Mouse (Mus musculus): ENCODE data around the gene Lig3. TPM values are rescaled to one million over a fixed set of nuclear protein-coding genes. Genes with fewer than 3 reads are reported as not detected.

Gene Lig3
- polyA plus RNA-seq (2015; fragmentation: Nextera tagmentation; extraction: Ambion mirVana): 6.6 and 8.4 TPM in 2 replicates

GRCm38 (mm10) chr11:82780983-82781903, at the start of gene Lig3:
Gene Lig3 (plus strand): TSS chr11:82781108.
- WGBS (ENCODE audit: insufficient replicate concordance): under 1% methylated on average over 82 of the region's 90 CpGs
- H3K9me3 ChIP-seq (replicated peaks): no peaks in the 10 kb centered on the region
- 0 out of 2 replicates have a peak, but pooled peaks cover 21% of the 10 kb centered on the region for H3K36me3 ChIP-seq (replicated peaks)
- peak within 1 kb of the TSS; percentile 74 for H3K4me2 ChIP-seq
- peak within 1 kb of the TSS; percentile 83 for H3K27ac ChIP-seq (replicated peaks)
- peak within 1 kb of the TSS; percentile 97 for H3K4me3 ChIP-seq (replicated peaks)
- H3K9ac ChIP-seq: peak within 1 kb of the TSS; percentile 91
- ATAC-seq (ENCODE audit: insufficient read depth): peak; percentile 92
- H3K4me1 ChIP-seq (replicated peaks): peaks cover 42% of the 10 kb centered on the region
- H3K27me3 ChIP-seq: no peaks in the 10 kb centered on the region

GRCm38 (mm10) chr11:82734227-82734626, 46.7 kb upstream of the Lig3 start:
- Histone ChIP-seq H3K27ac (replicated peaks) (no peak overlapping the region), H3K4me2 (no peak overlapping the region), H3K4me1 (replicated peaks) (0 out of 2 replicates have a peak, but pooled peaks cover 3% of the 10 kb centered on the region), H3K4me3 (replicated peaks) (no peak overlapping the region), H3K36me3 (replicated peaks) (no peaks in the 10 kb centered on the region), H3K27me3 (no peaks in the 10 kb centered on the region), H3K9me3 (replicated peaks) (no peaks in the 10 kb centered on the region), H3K9ac (no peak overlapping the region)
- ATAC-seq (ENCODE audit: insufficient read depth): no peak

- H3K27me3 ChIP-seq: no peaks in the 10 kb centered on the region
- H3K9me3 ChIP-seq (replicated peaks): no peaks in the 10 kb centered on the region
- H3K27ac ChIP-seq (replicated peaks): no peak overlapping the region
- H3K36me3 ChIP-seq (replicated peaks): no peaks in the 10 kb centered on the region
- ATAC-seq (ENCODE audit: insufficient read depth): no peak
- 0 out of 2 replicates have a peak, but pooled peaks cover 3% of the 10 kb centered on the region for H3K4me1 ChIP-seq (replicated peaks)
- no peak overlapping the region for H3K4me2 ChIP-seq
- no peak overlapping the region for H3K4me3 ChIP-seq (replicated peaks)
- H3K9ac ChIP-seq: no peak overlapping the region
Measured at GRCm38 (mm10) chr11:82739006-82739405, 41.9 kb upstream of the Lig3 start.

- Histone ChIP-seq H3K4me1 (replicated peaks) (peaks cover 9% of the 10 kb centered on the region; the same call in 1 of the 2 replicates), H3K36me3 (replicated peaks) (no peaks in the 10 kb centered on the region), H3K4me3 (replicated peaks) (no peak overlapping the region), H3K9ac (no peak overlapping the region), H3K27me3 (peaks cover 5% of the 10 kb centered on the region), H3K9me3 (replicated peaks) (no peaks in the 10 kb centered on the region), H3K27ac (replicated peaks) (no peak overlapping the region), H3K4me2 (0 out of 2 replicates have a peak overlapping the region, but pooled peaks have one; percentile 57)
- no peak for ATAC-seq (ENCODE audit: insufficient read depth)
- WGBS (ENCODE audit: insufficient replicate concordance): 22% methylated on average over 6 of the region's 6 CpGs
Measured at GRCm38 (mm10) chr11:82746138-82746537, 34.8 kb upstream of the Lig3 start.

- Histone ChIP-seq H3K9ac (peak overlapping the region; percentile 10; the same call in 1 of the 2 replicates), H3K27me3 (peaks cover 5% of the 10 kb centered on the region), H3K27ac (replicated peaks) (peak overlapping the region; percentile 63), H3K36me3 (replicated peaks) (no peaks in the 10 kb centered on the region), H3K4me3 (replicated peaks) (peak overlapping the region; percentile 37), H3K9me3 (replicated peaks) (no peaks in the 10 kb centered on the region), H3K4me2 (peak overlapping the region; percentile 57), H3K4me1 (replicated peaks) (peaks cover 9% of the 10 kb centered on the region; the same call in 1 of the 2 replicates)
- 17% methylated on average over 8 of the region's 8 CpGs for WGBS (ENCODE audit: insufficient replicate concordance)
- ATAC-seq (ENCODE audit: insufficient read depth): no peak
Measured at GRCm38 (mm10) chr11:82746857-82747366, 34.0 kb upstream of the Lig3 start.

- WGBS (ENCODE audit: insufficient replicate concordance): 58% methylated on average over 6 of the region's 6 CpGs
- Histone ChIP-seq H3K27ac (replicated peaks) (no peak overlapping the region), H3K36me3 (replicated peaks) (no peaks in the 10 kb centered on the region), H3K27me3 (no peaks in the 10 kb centered on the region; the same call in 1 of the 2 replicates), H3K4me2 (no peak overlapping the region), H3K9ac (no peak overlapping the region), H3K9me3 (replicated peaks) (no peaks in the 10 kb centered on the region), H3K4me3 (replicated peaks) (no peak overlapping the region), H3K4me1 (replicated peaks) (no peaks in the 10 kb centered on the region)
- no peak for ATAC-seq (ENCODE audit: insufficient read depth)
Measured at GRCm38 (mm10) chr11:82752349-82753115, 28.4 kb upstream of the Lig3 start.

GRCm38 (mm10) chr11:82755919-82756318, 25.0 kb upstream of the Lig3 start:
- Histone ChIP-seq H3K36me3 (replicated peaks) (no peaks in the 10 kb centered on the region), H3K4me2 (no peak overlapping the region), H3K4me1 (replicated peaks) (no peaks in the 10 kb centered on the region), H3K9ac (no peak overlapping the region), H3K27me3 (no peaks in the 10 kb centered on the region; the same call in 1 of the 2 replicates), H3K9me3 (replicated peaks) (no peaks in the 10 kb centered on the region), H3K4me3 (replicated peaks) (no peak overlapping the region), H3K27ac (replicated peaks) (no peak overlapping the region)
- ATAC-seq (ENCODE audit: insufficient read depth): no peak
- 67% methylated on average over 1 of the region's 1 CpGs for WGBS (ENCODE audit: insufficient replicate concordance)

- Histone ChIP-seq H3K4me2 (no peak overlapping the region), H3K27me3 (no peaks in the 10 kb centered on the region), H3K4me3 (replicated peaks) (no peak overlapping the region), H3K36me3 (replicated peaks) (no peaks in the 10 kb centered on the region; the same call in 1 of the 2 replicates), H3K9me3 (replicated peaks) (no peaks in the 10 kb centered on the region), H3K9ac (no peak overlapping the region), H3K27ac (replicated peaks) (no peak overlapping the region), H3K4me1 (replicated peaks) (peaks cover 30% of the 10 kb centered on the region)
- ATAC-seq (ENCODE audit: insufficient read depth): no peak
- 76% methylated on average over 6 of the region's 6 CpGs for WGBS (ENCODE audit: insufficient replicate concordance)
Measured at GRCm38 (mm10) chr11:82762286-82762829, 18.6 kb upstream of the Lig3 start.

GRCm38 (mm10) chr11:82763261-82763660, 17.6 kb upstream of the Lig3 start:
- peak overlapping the region; percentile 90 for H3K4me2 ChIP-seq
- ATAC-seq (ENCODE audit: insufficient read depth): no peak
- peaks cover under 1% of the 10 kb centered on the region; the same call in 1 of the 2 replicates for H3K36me3 ChIP-seq (replicated peaks)
- H3K9ac ChIP-seq: peak overlapping the region; percentile 85
- H3K27ac ChIP-seq (replicated peaks): peak overlapping the region; percentile 90
- H3K9me3 ChIP-seq (replicated peaks): no peaks in the 10 kb centered on the region
- peak overlapping the region; percentile 91 for H3K4me3 ChIP-seq (replicated peaks)
- 6% methylated on average over 4 of the region's 4 CpGs for WGBS (ENCODE audit: insufficient replicate concordance)
- no peaks in the 10 kb centered on the region for H3K27me3 ChIP-seq
- H3K4me1 ChIP-seq (replicated peaks): peaks cover 30% of the 10 kb centered on the region

- Histone ChIP-seq H3K9ac (peak within 1 kb of the TSS; percentile 85), H3K36me3 (replicated peaks) (peaks cover 7% of the 10 kb centered on the region), H3K9me3 (replicated peaks) (no peaks in the 10 kb centered on the region), H3K4me1 (replicated peaks) (peaks cover 30% of the 10 kb centered on the region), H3K27me3 (no peaks in the 10 kb centered on the region), H3K27ac (replicated peaks) (peak within 1 kb of the TSS; percentile 90), H3K4me3 (replicated peaks) (peak within 1 kb of the TSS; percentile 91), H3K4me2 (peak within 1 kb of the TSS; percentile 90)
- ATAC-seq (ENCODE audit: insufficient read depth): peak; percentile 100
- under 1% methylated on average over 44 of the region's 44 CpGs for whole genome bisulfite sequencing (ENCODE audit: insufficient replicate concordance)
Measured at GRCm38 (mm10) chr11:82763742-82764437, 17.0 kb upstream of the Lig3 start, which contains the start of the genes Cct6b and Zfp830. Gene Cct6b (minus strand): TSS chr11:82764321. Gene Zfp830 (plus strand): TSS chr11:82764345.

Data from liver, embryonic 15.5 days (tissue).